ENCODE assay signal across 10 mouse cellular contexts in the genomic region with DNA sequence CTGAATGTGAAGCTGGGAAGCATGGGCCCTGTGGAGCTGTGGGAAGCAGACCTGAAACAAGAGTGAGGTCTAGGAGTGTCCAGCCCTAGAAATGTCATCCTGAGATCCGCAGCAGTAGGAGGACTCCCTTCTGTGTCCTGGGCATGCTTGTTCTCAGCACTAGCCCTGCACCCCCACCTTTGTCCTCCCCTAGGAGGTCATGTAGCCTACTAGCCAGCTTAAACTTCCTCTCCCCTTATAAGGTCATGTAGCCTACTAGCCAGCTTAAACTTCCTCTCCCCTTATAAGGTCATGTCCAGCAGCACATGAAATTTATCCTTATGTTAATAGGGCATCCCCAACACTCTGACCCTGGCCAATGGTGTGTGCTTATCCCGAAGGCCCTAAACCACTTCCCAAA.
"Had no signal": no experiment of that assay in that cellular context is flagged by ENCODE, and none has a peak within 500 bp of the region (broad histone marks: within the 10 kb centered on the region; RNA-seq: fewer than 3 reads in every experiment).

No protein-coding gene starts in this region.

- DNase-seq: retina, postnatal 1 day; right cerebral cortex, postnatal 14 days; right cerebral cortex, postnatal 25 days; right cerebral cortex, postnatal 4 days; spleen, adult 18-20 months; thymus, adult 18-20 months; thymus, adult 2 months; thymus, postnatal 14 days; thymus, postnatal 36 days; thymus, postnatal 4 days had no signal
